Mouse (Mus musculus) gastrocnemius, postnatal 14 days (tissue): Measurements from ENCODE around the gene Fgl2. TPM values are rescaled to one million over a fixed set of nuclear protein-coding genes. Genes with fewer than 3 reads are reported as not detected.

Experiments
- DNase-seq: peaks from one replicate; pipeline ENCODE4 v3.0.0; 2021; ENCODE audit warnings: mixed read lengths
- intact Hi-C: fragments of 180-260 bp; cut with DNase I; formaldehyde crosslinking; loops from one replicate; pipeline ENCODE4 v1.15.1; 2025; ENCODE audit warnings: low total_unique reads
- total RNA-seq, 2 experiments: library from RNA; stranded (reverse); gene quantifications; 2 replicates each; pipeline ENCODE4 v1.2.3; 2021

Gene Fgl2
- total RNA-seq, 2 experiments from 2014 or later: 5.7 to 6.1 TPM

GRCm38 (mm10) chr5:21426666-21427065 is 54.2 kb downstream of the Fgl2 start:
- intact Hi-C loops: loop anchor here (5.0 kb wide), 1 partner anchor 216 kb away; no protein-coding TSS in a partner anchor
- DNase-seq: no peak

Other genes starting within 250 kb of the Fgl2 start
- gene Gsap, start 186.4 kb upstream of the Fgl2 start, total RNA-seq: 1 to 10 TPM; 2.1 to 2.4 TPM
- gene Ccdc146, start 52.0 kb downstream of the Fgl2 start, total RNA-seq: 1 to 10 TPM; 1.5 to 1.6 TPM
- 1 to 10 TPM; 5.9 to 6.5 TPM for gene Fam185a, start 52.3 kb downstream of the Fgl2 start, total RNA-seq
- 10 to 100 TPM in 1 of 2 experiments, 1 to 10 TPM in 1; 9.8 to 14.3 TPM for gene Lrrc17, start 170.9 kb downstream of the Fgl2 start, total RNA-seq